Mouse (Mus musculus) ES-Bruce4 (cell line): ENCODE data around the gene Crlf3.

Experiments
- CTCF ChIP-seq: IDR thresholded peaks from one replicate; pipeline ENCODE4 v1.8.1; 2011; ENCODE audit warnings: low read depth, low read length
- POLR2A ChIP-seq: IDR thresholded peaks from one replicate; pipeline ENCODE4 v1.8.1; 2011; ENCODE audit warnings: low read length; ENCODE audit not compliant: insufficient read depth

DNA sequence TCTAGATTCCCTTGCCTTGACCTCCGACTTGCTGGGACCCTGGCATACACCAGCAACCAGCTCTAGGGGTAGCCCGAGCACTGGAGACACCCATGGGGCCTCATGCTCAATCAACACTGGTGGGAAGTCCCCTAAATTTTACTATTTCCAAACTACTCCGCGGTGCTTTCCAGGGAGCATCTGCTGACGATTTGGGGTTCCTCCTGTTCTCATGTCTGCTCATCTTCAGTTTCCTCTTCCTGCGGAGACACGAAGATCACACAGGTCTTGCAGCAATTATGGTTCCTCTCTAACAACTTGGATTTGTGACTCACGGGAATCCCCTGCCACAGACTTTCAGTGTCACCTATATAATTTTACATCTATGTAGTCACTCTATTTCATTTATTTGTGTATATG, 37.4 kb downstream of the Crlf3 start:
- no peak for TF ChIP-seq CTCF
- no peak for TF ChIP-seq POLR2A
